ENCODE assay signal across 8 mouse cellular contexts in the genomic region with DNA sequence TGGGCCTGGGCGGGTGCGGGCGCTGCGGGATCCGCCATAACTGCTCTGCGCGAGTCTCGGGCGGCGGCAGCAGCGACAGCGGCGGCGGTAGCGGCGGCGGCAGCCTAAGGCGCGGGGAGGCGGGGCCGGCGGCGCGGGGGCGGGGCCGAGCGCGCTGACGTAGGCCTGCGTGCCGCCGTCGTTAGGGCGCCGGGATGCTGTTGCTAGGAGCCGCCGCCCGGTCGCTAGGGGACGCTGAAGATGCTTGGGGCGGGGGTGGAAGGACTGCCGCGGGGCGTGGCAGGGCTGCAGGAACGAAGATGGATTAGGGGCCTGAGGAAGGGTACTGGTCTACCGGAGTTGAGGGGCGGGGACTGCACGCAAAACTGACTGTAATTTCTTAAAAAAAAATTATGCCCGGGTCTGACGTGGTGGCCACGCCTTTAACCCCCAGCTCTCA. TPM values are rescaled to one million over a fixed set of nuclear protein-coding genes. Genes with fewer than 3 reads are reported as not detected.
DNase-seq lines count a peak whose midpoint lies in the region; ATAC-seq and TF ChIP-seq lines count a peak whose summit lies in the region.

A gene (minus strand): TSS at position 72 of the 439 bp plus-strand sequence.

- ATAC-seq in heart, embryonic 14.5 days (ENCODE audit: insufficient number of reproducible peaks, insufficient read depth, low FRiP score, low read depth), result peak; percentile 85
- peak; percentile 79 for ATAC-seq in liver, embryonic 12.5 days
- ATAC-seq in stomach, embryonic 16.5 days (ENCODE audit: insufficient read depth, low FRiP score), result peak; percentile 89

- dilution Hi-C loops in CH12.LX (cut with MboI; ENCODE audit: extremely low pct_ligation_motif_present, extremely low pct_unique_long_range_greater_than_20kb, low sequenced_read_pairs), result no loop called here

- H3K79me2 ChIP-seq in CH12.LX (replicated peaks; ENCODE audit: control insufficient read depth, extremely low read depth, insufficient read depth, poor library complexity, severe bottlenecking), result peaks cover 24% of the 10 kb centered on the region

- peaks cover 2% of the 10 kb centered on the region for H3K27me3 ChIP-seq in CH12.LX (replicated peaks)
- no peaks in the 10 kb centered on the region for H3K27me3 ChIP-seq in forebrain, embryonic 10.5 days (ENCODE audit: poor library complexity, severe bottlenecking)
- H3K27me3 ChIP-seq in heart, embryonic 14.5 days (ENCODE audit: control insufficient read depth, insufficient read depth, low read length), result no peaks in the 10 kb centered on the region
- no peaks in the 10 kb centered on the region for H3K27me3 ChIP-seq in liver, embryonic 12.5 days (replicated peaks)
- no peaks in the 10 kb centered on the region for H3K27me3 ChIP-seq in stomach, embryonic 16.5 days (ENCODE audit: control insufficient read depth, insufficient read depth, low read length)

- H3K9me3 ChIP-seq in CH12.LX (replicated peaks; ENCODE audit: low read length), result no peaks in the 10 kb centered on the region
- no peaks in the 10 kb centered on the region for H3K9me3 ChIP-seq in forebrain, embryonic 10.5 days
- no peaks in the 10 kb centered on the region for H3K9me3 ChIP-seq in heart, embryonic 14.5 days (ENCODE audit: control insufficient read depth, low read length)
- no peaks in the 10 kb centered on the region for H3K9me3 ChIP-seq in liver, embryonic 12.5 days (replicated peaks)
- H3K9me3 ChIP-seq in stomach, embryonic 16.5 days (replicated peaks; ENCODE audit: control insufficient read depth, low read length), result no peaks in the 10 kb centered on the region

- H3K27ac ChIP-seq in CH12.LX (ENCODE audit: insufficient read depth, low read depth), result peak within 1 kb of the TSS; percentile 32
- H3K27ac ChIP-seq in forebrain, embryonic 10.5 days, result peak within 1 kb of the TSS; percentile 92
- H3K27ac ChIP-seq in heart, embryonic 14.5 days (replicated peaks in 1 of 2; ENCODE audit: control insufficient read depth in 1 of 2, insufficient read depth in 1 of 2, low read depth in 2 of 2, low read length in 2 of 2), result peak within 1 kb of the TSS; percentile 9 to 78; a peak in 3 of 4 replicates
- peak within 1 kb of the TSS; percentile 97 for H3K27ac ChIP-seq in liver, embryonic 12.5 days
- H3K27ac ChIP-seq in stomach, embryonic 16.5 days (ENCODE audit: low read length), result peak within 1 kb of the TSS; percentile 43

- peak within 1 kb of the TSS; percentile 83 to 96 (median 93) for H3K4me3 ChIP-seq in CH12.LX (replicated peaks in 1 of 3; ENCODE audit: low read depth in 2 of 3, low read length in 2 of 3, poor library complexity in 1 of 3)
- H3K4me3 ChIP-seq in forebrain, embryonic 10.5 days, result peak within 1 kb of the TSS; percentile 86
- H3K4me3 ChIP-seq in heart, embryonic 14.5 days (ENCODE audit: control insufficient read depth in 1 of 2, insufficient read depth in 1 of 2, low read depth in 1 of 2, low read length in 2 of 2), result peak within 1 kb of the TSS; percentile 61 to 96
- peak within 1 kb of the TSS; percentile 95 for H3K4me3 ChIP-seq in liver, embryonic 12.5 days
- peak within 1 kb of the TSS; percentile 94 for H3K4me3 ChIP-seq in stomach, embryonic 16.5 days (replicated peaks; ENCODE audit: low read length)

- peaks cover 0 to 34% of the 10 kb centered on the region in 2 experiments; a peak in 3 of 4 replicates for H3K4me1 ChIP-seq in CH12.LX (ENCODE audit: control insufficient read depth in 1 of 2, insufficient read depth in 2 of 2)
- peaks cover 33% of the 10 kb centered on the region for H3K4me1 ChIP-seq in forebrain, embryonic 10.5 days
- peaks cover 6 to 25% of the 10 kb centered on the region in 2 experiments for H3K4me1 ChIP-seq in heart, embryonic 14.5 days (ENCODE audit: control insufficient read depth in 2 of 2, insufficient read depth in 2 of 2, low read length in 2 of 2)
- H3K4me1 ChIP-seq in liver, embryonic 12.5 days, result peaks cover 44% of the 10 kb centered on the region
- peaks cover 14% of the 10 kb centered on the region; the same call in 1 of the 2 replicates for H3K4me1 ChIP-seq in stomach, embryonic 16.5 days (ENCODE audit: control insufficient read depth, insufficient read depth, low read length)

- DNase-seq in CH12.LX (ENCODE audit: extremely low read depth), result peak; percentile 91
- peak; percentile 85 for DNase-seq in c-Kit-negative CD71-positive TER-119-positive erythroid progenitor cells, embryonic 14.5 days (ENCODE audit: low read depth, low spot score)
- peak; percentile 80 for DNase-seq in forebrain, embryonic 10.5 days (ENCODE audit: extremely low spot score, low spot score)
- peak; percentile 90 for DNase-seq in kidney, postnatal 14 days
- DNase-seq in natural killer cell, adult 2 months (ENCODE audit: low spot score in 2 of 2), result peak; percentile 77 to 88

- peak in 1 of 2 experiments; percentile 61; a peak in 2 of 4 replicates for TF ChIP-seq CTCF in CH12.LX (conservative IDR thresholded peaks at IDR 0.05 in 1 of 2, IDR thresholded peaks at IDR 0.05 in 1 of 2; ENCODE audit: low read depth in 2 of 2, low read length in 2 of 2)

- no peak for TF ChIP-seq RAD21 in CH12.LX (IDR thresholded peaks at IDR 0.05; ENCODE audit: low read depth, low read length)

- 2% methylated on average over 51 of the region's 51 CpGs for WGBS in forebrain, embryonic 10.5 days
- under 1% methylated on average over 45 of the region's 51 CpGs for WGBS in heart, embryonic 14.5 days
- 5% methylated on average over 50 of the region's 51 CpGs for WGBS in liver, embryonic 12.5 days (ENCODE audit: insufficient replicate concordance)
- WGBS in stomach, embryonic 16.5 days, result 2% methylated on average over 50 of the region's 51 CpGs

- peak within 1 kb of the TSS; percentile 80 for H3K9ac ChIP-seq in CH12.LX (ENCODE audit: insufficient read depth, low read depth)
- peak within 1 kb of the TSS; percentile 95 for H3K9ac ChIP-seq in heart, embryonic 14.5 days (ENCODE audit: low read length)
- H3K9ac ChIP-seq in liver, embryonic 12.5 days, result peak within 1 kb of the TSS; percentile 99
- peak within 1 kb of the TSS; percentile 81 for H3K9ac ChIP-seq in stomach, embryonic 16.5 days (ENCODE audit: low read length)

- peaks cover 0 to 22% of the 10 kb centered on the region in 2 experiments for H3K36me3 ChIP-seq in CH12.LX (replicated peaks in 1 of 2; ENCODE audit: control insufficient read depth in 1 of 2, insufficient read depth in 1 of 2, low read length in 1 of 2)
- peaks cover 11% of the 10 kb centered on the region; the same call in 1 of the 2 replicates for H3K36me3 ChIP-seq in forebrain, embryonic 10.5 days (replicated peaks)
- peaks cover 4% of the 10 kb centered on the region; the same call in 1 of the 2 replicates for H3K36me3 ChIP-seq in heart, embryonic 14.5 days (ENCODE audit: control insufficient read depth, insufficient read depth, low read length)
- peaks cover 20% of the 10 kb centered on the region for H3K36me3 ChIP-seq in liver, embryonic 12.5 days
- H3K36me3 ChIP-seq in stomach, embryonic 16.5 days (ENCODE audit: control insufficient read depth, insufficient read depth, low read length), result no peaks in the 10 kb centered on the region

- peak; percentile 67; the same call in 1 of the 2 replicates for TF ChIP-seq POLR2A in CH12.LX (IDR thresholded peaks at IDR 0.05; ENCODE audit: low read depth, low read length)

- no peak for TF ChIP-seq EP300 in CH12.LX (IDR thresholded peaks at IDR 0.05; ENCODE audit: low read length)

- peak within 1 kb of the TSS; percentile 77 for H3K4me2 ChIP-seq in CH12.LX (ENCODE audit: insufficient read depth, low read depth, poor library complexity, severe bottlenecking)
- H3K4me2 ChIP-seq in heart, embryonic 14.5 days (ENCODE audit: low read length), result peak within 1 kb of the TSS; percentile 95
- peak within 1 kb of the TSS; percentile 87 for H3K4me2 ChIP-seq in liver, embryonic 12.5 days
- H3K4me2 ChIP-seq in stomach, embryonic 16.5 days (ENCODE audit: low read depth, low read length), result peak within 1 kb of the TSS; percentile 89

- in situ Hi-C loops in CH12.LX (cut with MboI; ENCODE audit: low pct_ligation_motif_present, low pct_unique_long_range_greater_than_20kb, low sequenced_read_pairs), result no loop called here

TF ChIP-seq in CH12.LX, 34 proteins besides CTCF, POLR2A, EP300 and RAD21:
- TF ChIP-seq JUND (conservative IDR thresholded peaks at IDR 0.05; ENCODE audit: low read depth, low read length) (no peak), BHLHE40 (IDR thresholded peaks at IDR 0.05; ENCODE audit: low read depth, low read length) (no peak), MAZ (IDR thresholded peaks at IDR 0.05; ENCODE audit: low read depth, low read length) (0 out of 2 replicates have a peak, but pooled peaks have one; percentile 34), NRF1 (IDR thresholded peaks at IDR 0.05; ENCODE audit: low read depth, low read length) (0 out of 2 replicates have a peak, but pooled peaks have one; percentile 27), ZNF384 (IDR thresholded peaks at IDR 0.05; ENCODE audit: low read depth, low read length) (peak; percentile 79), RCOR1 (conservative IDR thresholded peaks at IDR 0.05; ENCODE audit: low read depth, low read length) (no peak), ELF1 (IDR thresholded peaks at IDR 0.05; ENCODE audit: low read depth, low read length) (no peak), NELFE (IDR thresholded peaks at IDR 0.05; ENCODE audit: low read depth, low read length) (no peak), JUN (IDR thresholded peaks at IDR 0.05; ENCODE audit: insufficient read depth, low read depth, low read length) (no peak), TCF12 (IDR thresholded peaks at IDR 0.05; ENCODE audit: low read depth, low read length) (no peak), MXI1 (IDR thresholded peaks at IDR 0.05; ENCODE audit: low read depth, low read length) (peak; percentile 94), CHD1 (IDR thresholded peaks at IDR 0.05; ENCODE audit: low read depth, low read length) (no peak), GABPA (IDR thresholded peaks at IDR 0.05; ENCODE audit: insufficient replicate concordance, low read depth, low read length) (no peak), ZKSCAN1 (IDR thresholded peaks at IDR 0.05; ENCODE audit: borderline replicate concordance, low read depth, low read length) (no peak), UBTF (IDR thresholded peaks at IDR 0.05; ENCODE audit: low read depth, low read length) (no peak), USF2 (conservative IDR thresholded peaks at IDR 0.05; ENCODE audit: low read depth, low read length) (no peak), ZMIZ1 (IDR thresholded peaks at IDR 0.05; ENCODE audit: low read depth, low read length) (no peak)

RNA-seq across cellular contexts. Expression of the gene that starts here (rescaled TPM):
- total RNA-seq in CH12.LX (2012; rRNA removed) (37.6 and 42.8 TPM in 2 replicates), CH12.LX (2014; rRNA removed) (12.6 and 12.7 TPM in 2 replicates)
- 50.5 and 61.7 TPM in 2 replicates for polyA plus RNA-seq in CH12.LX (2012; ENCODE audit: insufficient read length, low read depth)
- 9.2 and 10.5 TPM in 2 replicates for polyA plus RNA-seq in forebrain, embryonic 10.5 days (2016; fragmentation: Nextera tagmentation; extraction: Ambion mirVana)
- 14.4 and 17.1 TPM in 2 replicates for polyA plus RNA-seq in heart, embryonic 14.5 days (2014; fragmentation: Nextera tagmentation; extraction: Ambion mirVana)
- polyA plus RNA-seq in liver, embryonic 12.5 days (2016; fragmentation: Nextera tagmentation; extraction: Ambion mirVana), result 40.0 and 40.2 TPM in 2 replicates
- polyA plus RNA-seq in stomach, embryonic 16.5 days (2015; fragmentation: Nextera tagmentation; extraction: Ambion mirVana), result 4.8 and 5.1 TPM in 2 replicates

Comparison
In these comparisons a context has a peak if more than half of its experiments do, and no peak if none do; other contexts are left out.
1. Peak in every context shown above with its lines: DNase-seq, ATAC-seq, H3K4me3 ChIP-seq and H3K27ac ChIP-seq.
2. H3K27ac ChIP-seq: peak in every context shown above with its lines; median percentile 97 in liver, embryonic 12.5 days; 92 in forebrain, embryonic 10.5 days; 44 in heart, embryonic 14.5 days; 43 in stomach, embryonic 16.5 days; 32 in CH12.LX.